21 mouse cellular contexts compared by ENCODE assay signal in genomic region chr11:100818359-100819012, GRCm38 (mm10). TPM values are rescaled to one million over a fixed set of nuclear protein-coding genes. Genes with fewer than 3 reads are reported as not detected.
A peak's percentile ranks its signal among the peaks of the same experiment; 100 is the strongest.
DNase-seq lines count a peak whose midpoint lies in the region; ATAC-seq lines count a peak whose summit lies in the region.
"Had no signal": no experiment of that assay in that cellular context is flagged by ENCODE, and none has a peak within 500 bp of the region (broad histone marks: within the 10 kb centered on the region; RNA-seq: fewer than 3 reads in every experiment).

No protein-coding gene starts in this region.

- intact Hi-C loops in left cerebral cortex, postnatal 25 days (cut with DNase I): no loop called here

- no peak for ATAC-seq in liver, embryonic 11.5 days (replicated peaks; ENCODE audit: low FRiP score)
- ATAC-seq: intestine, embryonic 15.5 days; lung, postnatal 0 days had no signal

- WGBS in liver, embryonic 11.5 days: 79% methylated on average over 15 of the region's 15 CpGs

- no peak overlapping the region for H3K27ac ChIP-seq in liver, embryonic 11.5 days (ENCODE audit: low read depth, low read length)
- H3K27ac ChIP-seq: embryonic facial prominence, embryonic 12.5 days; forebrain, embryonic 12.5 days; heart, embryonic 15.5 days; hindbrain, embryonic 10.5 days; intestine, embryonic 15.5 days; limb, embryonic 12.5 days had no signal

- H3K27me3 ChIP-seq in liver, embryonic 11.5 days (replicated peaks; ENCODE audit: control insufficient read depth, insufficient read depth, low read length): no peaks in the 10 kb centered on the region
- H3K27me3 ChIP-seq: embryonic facial prominence, embryonic 12.5 days; forebrain, embryonic 12.5 days; heart, embryonic 15.5 days; intestine, embryonic 15.5 days had no signal

- peak; percentile 34 for DNase-seq in spleen, adult 12 weeks (ENCODE audit: low spot score)
- no peak for DNase-seq in spleen, postnatal 36 days (ENCODE audit: low spot score in 2 of 2)
- DNase-seq in c-Kit-positive CD71-positive TER-119-negative erythroid progenitor cells, embryonic 14.5 days (ENCODE audit: low read depth): peak; percentile 55
- DNase-seq in liver, embryonic 11.5 days (ENCODE audit: low spot score): no peak
- peak; percentile 74 for DNase-seq in naive thymus-derived CD4-positive, alpha-beta T cell, adult 2 months (ENCODE audit: low read depth)
- DNase-seq in kidney, postnatal 10 days: no peak
- no peak for DNase-seq in left cerebral cortex, postnatal 25 days (ENCODE audit: low spot score in 2 of 2)
- DNase-seq: adrenal gland, postnatal 36 days; cerebellum, postnatal 25 days; kidney, postnatal 14 days; layer of hippocampus, postnatal 36 days; right cerebral cortex, postnatal 4 days had no signal

- 0 out of 2 replicates have a peak overlapping the region, but pooled peaks have one; percentile 1 for H3K4me2 ChIP-seq in liver, embryonic 11.5 days
- H3K4me2 ChIP-seq: embryonic facial prominence, embryonic 12.5 days; forebrain, embryonic 12.5 days; heart, embryonic 15.5 days; intestine, embryonic 15.5 days; limb, embryonic 12.5 days had no signal

- no peak overlapping the region for H3K9ac ChIP-seq in liver, embryonic 11.5 days (ENCODE audit: low read depth, low read length)
- H3K9ac ChIP-seq: embryonic facial prominence, embryonic 12.5 days; forebrain, embryonic 12.5 days; heart, embryonic 15.5 days; intestine, embryonic 15.5 days; limb, embryonic 12.5 days had no signal

- H3K4me3 ChIP-seq in liver, embryonic 11.5 days (ENCODE audit: low read depth, low read length): no peak overlapping the region
- H3K4me3 ChIP-seq: embryonic facial prominence, embryonic 12.5 days; forebrain, embryonic 12.5 days; heart, embryonic 15.5 days; hindbrain, embryonic 10.5 days; intestine, embryonic 15.5 days; limb, embryonic 12.5 days had no signal

- peaks cover 75% of the 10 kb centered on the region for H3K4me1 ChIP-seq in liver, embryonic 11.5 days (replicated peaks; ENCODE audit: control insufficient read depth, insufficient read depth, low read length)
- H3K4me1 ChIP-seq: forebrain, embryonic 12.5 days had no signal

- no peaks in the 10 kb centered on the region for H3K36me3 ChIP-seq in liver, embryonic 11.5 days (ENCODE audit: control insufficient read depth, insufficient read depth, low read length)
- H3K36me3 ChIP-seq: embryonic facial prominence, embryonic 12.5 days; forebrain, embryonic 12.5 days; heart, embryonic 15.5 days; hindbrain, embryonic 10.5 days; intestine, embryonic 15.5 days; limb, embryonic 12.5 days had no signal

- H3K9me3 ChIP-seq in liver, embryonic 11.5 days (ENCODE audit: control insufficient read depth, low read length): no peaks in the 10 kb centered on the region
- H3K9me3 ChIP-seq: embryonic facial prominence, embryonic 12.5 days; forebrain, embryonic 12.5 days; heart, embryonic 15.5 days; hindbrain, embryonic 10.5 days; intestine, embryonic 15.5 days; limb, embryonic 12.5 days had no signal

RNA-seq across cellular contexts. Expression of gene Stat5b, which starts 32.0 kb away (rescaled TPM):
- 46.0 and 50.1 TPM in 2 replicates for polyA plus RNA-seq in liver, embryonic 11.5 days (2014; fragmentation: Nextera tagmentation; extraction: Ambion mirVana)
- total RNA-seq in left cerebral cortex, postnatal 25 days (2021): 10 to 100 TPM; 20.1 to 23.1 TPM

RNA-seq across cellular contexts. Expression of gene Stat5a, which starts 40.7 kb away (rescaled TPM):
- polyA plus RNA-seq in liver, embryonic 11.5 days (2014; fragmentation: Nextera tagmentation; extraction: Ambion mirVana): 26.3 and 27.8 TPM in 2 replicates
- 1 to 10 TPM; 2.1 to 2.2 TPM for total RNA-seq in left cerebral cortex, postnatal 25 days (2021)

RNA-seq across cellular contexts. Expression of gene Ghdc, which starts 47.7 kb away (rescaled TPM):
- polyA plus RNA-seq in liver, embryonic 11.5 days (2014; fragmentation: Nextera tagmentation; extraction: Ambion mirVana): 3.1 and 3.8 TPM in 2 replicates
- 1 to 10 TPM; 6.3 to 9.7 TPM for total RNA-seq in left cerebral cortex, postnatal 25 days (2021)

RNA-seq across cellular contexts. Expression of gene Hcrt, which starts 55.8 kb away (rescaled TPM):
- not detected in 2 replicates for polyA plus RNA-seq in liver, embryonic 11.5 days (2014; fragmentation: Nextera tagmentation; extraction: Ambion mirVana)
- 10 to 100 TPM in 1 of 2 experiments, not detected in 1; 27.1 TPM for total RNA-seq in left cerebral cortex, postnatal 25 days (2021)
- total RNA-seq: adrenal gland, postnatal 36 days; granulocyte monocyte progenitor cell, adult 5-6 weeks; layer of hippocampus, postnatal 36 days; MEL had no signal
- polyA plus RNA-seq: embryonic facial prominence, embryonic 12.5 days; heart, embryonic 15.5 days; hindbrain, embryonic 10.5 days; intestine, embryonic 15.5 days; limb, embryonic 12.5 days; lung, postnatal 0 days had no signal

RNA-seq across cellular contexts. Expression of gene Kcnh4, which starts 58.7 kb away (rescaled TPM):
- polyA plus RNA-seq in liver, embryonic 11.5 days (2014; fragmentation: Nextera tagmentation; extraction: Ambion mirVana): not detected in 2 replicates
- total RNA-seq in left cerebral cortex, postnatal 25 days (2021): 10 to 100 TPM; 10.2 to 16.6 TPM
- total RNA-seq: granulocyte monocyte progenitor cell, adult 5-6 weeks had no signal
- polyA plus RNA-seq: heart, embryonic 15.5 days; limb, embryonic 12.5 days; lung, postnatal 0 days had no signal

Comparison
In these comparisons a context has a peak if more than half of its experiments do, and no peak if none do; other contexts are left out.
1. DNase-seq: peak in spleen, adult 12 weeks (single experiment), c-Kit-positive CD71-positive TER-119-negative erythroid progenitor cells, embryonic 14.5 days (single experiment) and naive thymus-derived CD4-positive, alpha-beta T cell, adult 2 months (single experiment); none in spleen, postnatal 36 days (0 of 2), liver, embryonic 11.5 days (single experiment), kidney, postnatal 10 days (single experiment) and left cerebral cortex, postnatal 25 days (0 of 2).